Mouse (Mus musculus): ENCODE results near the gene Rbfox3. TPM values are rescaled to one million over a fixed set of nuclear protein-coding genes. Genes with fewer than 3 reads are reported as not detected.

The Rbfox3 gene
- polyA plus RNA-seq, 1 experiment, result not detected

DNA sequence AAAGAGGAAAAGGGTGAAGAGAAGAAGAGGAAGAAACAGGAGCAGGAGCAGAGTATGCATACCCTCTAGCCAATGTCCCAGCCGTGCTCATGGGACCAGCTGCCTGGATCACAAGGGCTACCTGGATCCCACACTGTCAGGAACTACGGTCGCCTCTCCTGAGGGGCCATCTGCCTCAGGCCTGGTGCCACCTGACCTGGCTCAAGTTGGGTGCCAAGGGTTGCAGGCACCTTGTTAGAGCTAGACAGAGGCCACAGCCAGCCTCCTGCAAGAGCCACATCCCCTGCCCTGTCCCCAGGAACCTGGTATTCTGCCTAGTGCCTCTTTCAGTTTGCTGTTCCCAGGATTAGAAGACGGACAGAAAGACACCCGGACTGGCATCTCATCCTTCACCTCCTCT lies 347.5 kb downstream of the Rbfox3 start:
- no peaks in the 10 kb centered on the region for H3K79me2 ChIP-seq (ENCODE audit: control insufficient read depth, insufficient read depth)
- peaks cover 68% of the 10 kb centered on the region for H3K27me3 ChIP-seq (ENCODE audit: control insufficient read depth, insufficient read depth, insufficient read length)
- H3K4me3 ChIP-seq, result no peak overlapping the region
- no peaks in the 10 kb centered on the region for H3K36me3 ChIP-seq (ENCODE audit: control insufficient read depth, insufficient read depth)
- H3ac ChIP-seq (ENCODE audit: control insufficient read depth, insufficient read length), result no peak overlapping the region
- TF ChIP-seq MYOG (IDR thresholded peaks at IDR 0.05; ENCODE audit: control insufficient read depth in 1 of 3, insufficient read depth in 1 of 3, insufficient read length in 2 of 3, low read depth in 2 of 3) (no peak), MYOD1 (IDR thresholded peaks at IDR 0.05; ENCODE audit: control insufficient read depth in 1 of 3, insufficient read length in 2 of 3, low read depth in 2 of 3) (no peak), USF1 (IDR thresholded peaks at IDR 0.05; ENCODE audit: low read depth) (no peak), POLR2AphosphoS2 (IDR thresholded peaks at IDR 0.05; ENCODE audit: insufficient read length, low read depth) (no peak), TCF3 (IDR thresholded peaks at IDR 0.05; ENCODE audit: insufficient read length, low read depth) (no peak), CEBPB (IDR thresholded peaks at IDR 0.05; ENCODE audit: insufficient read depth, poor library complexity, severe bottlenecking) (no peak), REST (IDR thresholded peaks at IDR 0.05; ENCODE audit: insufficient read depth, insufficient read length) (no peak), POLR2A (IDR thresholded peaks at IDR 0.05; ENCODE audit: insufficient read length, low read depth) (no peak), E2F4 (IDR thresholded peaks at IDR 0.05; ENCODE audit: insufficient read depth) (no peak), SRF (IDR thresholded peaks at IDR 0.05; ENCODE audit: control insufficient read depth, insufficient read length, low read depth) (no peak), MAX (IDR thresholded peaks at IDR 0.05; ENCODE audit: low read depth) (no peak), TCF12 (IDR thresholded peaks at IDR 0.05; ENCODE audit: insufficient read depth, poor library complexity, severe bottlenecking) (no peak)
- no peak overlapping the region for H3K4me2 ChIP-seq (ENCODE audit: low read depth)

- H3ac ChIP-seq (ENCODE audit: control insufficient read depth, insufficient read length), result no peak overlapping the region
- TF ChIP-seq POLR2A (IDR thresholded peaks at IDR 0.05; ENCODE audit: insufficient read length, low read depth) (no peak), MYOG (IDR thresholded peaks at IDR 0.05; ENCODE audit: control insufficient read depth in 1 of 3, insufficient read depth in 1 of 3, insufficient read length in 2 of 3, low read depth in 2 of 3) (no peak), MAX (IDR thresholded peaks at IDR 0.05; ENCODE audit: low read depth) (no peak), TCF12 (IDR thresholded peaks at IDR 0.05; ENCODE audit: insufficient read depth, poor library complexity, severe bottlenecking) (no peak), MYOD1 (IDR thresholded peaks at IDR 0.05; ENCODE audit: control insufficient read depth in 1 of 3, insufficient read length in 2 of 3, low read depth in 2 of 3) (no peak), REST (IDR thresholded peaks at IDR 0.05; ENCODE audit: insufficient read depth, insufficient read length) (no peak)
- H3K4me3 ChIP-seq, result no peak overlapping the region
- H3K4me2 ChIP-seq (ENCODE audit: low read depth), result no peak overlapping the region
- H3K79me2 ChIP-seq (ENCODE audit: control insufficient read depth, insufficient read depth), result no peaks in the 10 kb centered on the region
- peaks cover 63% of the 10 kb centered on the region for H3K27me3 ChIP-seq (ENCODE audit: control insufficient read depth, insufficient read depth, insufficient read length)
- H3K36me3 ChIP-seq (ENCODE audit: control insufficient read depth, insufficient read depth), result no peaks in the 10 kb centered on the region
These were observed 348.6 kb downstream of the Rbfox3 start for GRCm38 (mm10) chr11:118562847-118563246.

- H3K27me3 ChIP-seq (ENCODE audit: control insufficient read depth, insufficient read depth, insufficient read length), result peaks cover 58% of the 10 kb centered on the region
- H3K4me3 ChIP-seq, result no peak overlapping the region
- no peak for TF ChIP-seq TCF12 (IDR thresholded peaks at IDR 0.05; ENCODE audit: insufficient read depth, poor library complexity, severe bottlenecking)
- no peak for TF ChIP-seq SRF (IDR thresholded peaks at IDR 0.05; ENCODE audit: control insufficient read depth, insufficient read length, low read depth)
- no peak for TF ChIP-seq TCF3 (IDR thresholded peaks at IDR 0.05; ENCODE audit: insufficient read length, low read depth)
- TF ChIP-seq MYOD1 (IDR thresholded peaks at IDR 0.05; ENCODE audit: control insufficient read depth in 1 of 3, insufficient read length in 2 of 3, low read depth in 2 of 3), result no peak
- TF ChIP-seq POLR2AphosphoS2 (IDR thresholded peaks at IDR 0.05; ENCODE audit: insufficient read length, low read depth), result no peak
- no peak for TF ChIP-seq E2F4 (IDR thresholded peaks at IDR 0.05; ENCODE audit: insufficient read depth)
- TF ChIP-seq USF1 (IDR thresholded peaks at IDR 0.05; ENCODE audit: low read depth), result no peak
- no peak for TF ChIP-seq POLR2A (IDR thresholded peaks at IDR 0.05; ENCODE audit: insufficient read length, low read depth)
- no peak for TF ChIP-seq MYOG (IDR thresholded peaks at IDR 0.05; ENCODE audit: control insufficient read depth in 1 of 3, insufficient read depth in 1 of 3, insufficient read length in 2 of 3, low read depth in 2 of 3)
- no peak for TF ChIP-seq MAX (IDR thresholded peaks at IDR 0.05; ENCODE audit: low read depth)
- no peak for TF ChIP-seq REST (IDR thresholded peaks at IDR 0.05; ENCODE audit: insufficient read depth, insufficient read length)
- TF ChIP-seq CEBPB (IDR thresholded peaks at IDR 0.05; ENCODE audit: insufficient read depth, poor library complexity, severe bottlenecking), result no peak
These were observed 353.2 kb downstream of the Rbfox3 start for GRCm38 (mm10) chr11:118558193-118558592.

DNA sequence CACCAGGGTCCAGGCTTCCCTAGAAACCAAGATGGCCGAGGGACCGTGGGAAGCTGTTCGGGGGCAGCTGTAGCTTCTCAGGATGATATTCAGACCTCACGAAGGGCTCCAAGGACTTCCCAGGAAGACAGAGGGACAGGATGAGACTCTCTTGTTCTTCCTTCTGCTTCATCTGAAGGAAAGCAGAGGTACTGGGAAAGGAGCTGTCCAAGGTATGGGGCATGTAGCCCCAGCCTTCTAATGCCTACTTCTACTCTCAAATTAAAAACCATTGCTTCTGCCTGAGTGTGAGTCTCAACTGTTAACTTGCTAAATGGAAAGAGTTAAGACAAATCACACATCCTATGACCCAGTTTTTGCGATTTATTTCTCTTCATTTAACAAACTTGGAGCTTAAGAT lies 355.8 kb downstream of the Rbfox3 start:
- Histone ChIP-seq H3K36me3 (ENCODE audit: control insufficient read depth, insufficient read depth) (no peaks in the 10 kb centered on the region), H3ac (ENCODE audit: control insufficient read depth, insufficient read length) (no peak overlapping the region), H3K27me3 (ENCODE audit: control insufficient read depth, insufficient read depth, insufficient read length) (peaks cover 57% of the 10 kb centered on the region), H3K79me2 (ENCODE audit: control insufficient read depth, insufficient read depth) (no peaks in the 10 kb centered on the region), H3K4me2 (ENCODE audit: low read depth) (no peak overlapping the region), H3K4me3 (no peak overlapping the region)
- TF ChIP-seq POLR2A (IDR thresholded peaks at IDR 0.05; ENCODE audit: insufficient read length, low read depth) (no peak), TCF12 (IDR thresholded peaks at IDR 0.05; ENCODE audit: insufficient read depth, poor library complexity, severe bottlenecking) (no peak), TCF3 (IDR thresholded peaks at IDR 0.05; ENCODE audit: insufficient read length, low read depth) (no peak), CEBPB (IDR thresholded peaks at IDR 0.05; ENCODE audit: insufficient read depth, poor library complexity, severe bottlenecking) (no peak), REST (IDR thresholded peaks at IDR 0.05; ENCODE audit: insufficient read depth, insufficient read length) (no peak), MYOG (IDR thresholded peaks at IDR 0.05; ENCODE audit: control insufficient read depth in 1 of 3, insufficient read depth in 1 of 3, insufficient read length in 2 of 3, low read depth in 2 of 3) (no peak), MYOD1 (IDR thresholded peaks at IDR 0.05; ENCODE audit: control insufficient read depth in 1 of 3, insufficient read length in 2 of 3, low read depth in 2 of 3) (no peak), E2F4 (IDR thresholded peaks at IDR 0.05; ENCODE audit: insufficient read depth) (no peak), USF1 (IDR thresholded peaks at IDR 0.05; ENCODE audit: low read depth) (no peak), POLR2AphosphoS2 (IDR thresholded peaks at IDR 0.05; ENCODE audit: insufficient read length, low read depth) (no peak), SRF (IDR thresholded peaks at IDR 0.05; ENCODE audit: control insufficient read depth, insufficient read length, low read depth) (no peak), MAX (IDR thresholded peaks at IDR 0.05; ENCODE audit: low read depth) (no peak)

More at GRCm38 (mm10) chr11:118558193-118558592, 353.2 kb downstream of the Rbfox3 start:
- Histone ChIP-seq H3ac (ENCODE audit: control insufficient read depth, insufficient read length) (no peak overlapping the region), H3K4me2 (ENCODE audit: low read depth) (no peak overlapping the region), H3K36me3 (ENCODE audit: control insufficient read depth, insufficient read depth) (no peaks in the 10 kb centered on the region), H3K79me2 (ENCODE audit: control insufficient read depth, insufficient read depth) (no peaks in the 10 kb centered on the region)

All from myocyte (in vitro differentiated cells).